Mouse (Mus musculus) stomach, postnatal 0 days (tissue): ENCODE measurements around the gene Fam104a. TPM values are rescaled to one million over a fixed set of nuclear protein-coding genes. Genes with fewer than 3 reads are reported as not detected.
A peak's percentile ranks its signal among the peaks of the same experiment; 100 is the strongest.
"Not testable (repeated sequence)": the region's sequence is repeated elsewhere in the genome, so short reads cannot be mapped to it uniquely, and the experiment has no call there.

Experiments used
- ATAC-seq: fragments of 200-750 bp; cut with Nextera tagmentation; 2 replicates; pipeline ENCODE4 v1.8.0; 2017; ENCODE audit not compliant: low FRiP score, low TSS enrichment
- DNase-seq: peaks from one replicate; pipeline ENCODE4 v3.0.0-alpha.2; 2016; ENCODE audit warnings: low spot score
- H3K27ac ChIP-seq: fragments of 300-500 bp; sonication (generic); replicated peaks from 2 replicates; pipeline ENCODE4 v1.5.1; 2014; ENCODE audit warnings: mild to moderate bottlenecking, control low read depth
- H3K27me3 ChIP-seq: fragments of 300-500 bp; sonication (generic); 2 replicates; pipeline ENCODE4 v1.6.1; 2014; ENCODE audit warnings: low read length; ENCODE audit not compliant: control insufficient read depth, insufficient read depth
- H3K36me3 ChIP-seq: fragments of 300-500 bp; sonication (generic); 2 replicates; pipeline ENCODE4 v1.6.1; 2014; ENCODE audit warnings: low read length, mixed read lengths; ENCODE audit not compliant: control insufficient read depth, insufficient read depth
- H3K4me1 ChIP-seq: fragments of 300-500 bp; sonication (generic); replicated peaks from 2 replicates; pipeline ENCODE4 v1.6.1; 2014; ENCODE audit warnings: antibody characterized with exemption; ENCODE audit not compliant: control insufficient read depth, insufficient read depth
- H3K4me2 ChIP-seq: fragments of 300-500 bp; sonication (generic); replicated peaks from 2 replicates; pipeline ENCODE4 v1.6.1; 2014; ENCODE audit warnings: low read depth, mild to moderate bottlenecking, control low read depth, moderate library complexity
- H3K4me3 ChIP-seq: fragments of 300-500 bp; sonication (generic); 2 replicates; pipeline ENCODE4 v1.5.1; 2014; ENCODE audit warnings: low read depth, low read length, control low read depth
- H3K9ac ChIP-seq: fragments of 300-500 bp; sonication (generic); 2 replicates; pipeline ENCODE4 v1.6.1; 2014; ENCODE audit warnings: mild to moderate bottlenecking, low read length, control low read depth, mixed read lengths
- H3K9me3 ChIP-seq: fragments of 300-500 bp; sonication (generic); 2 replicates; pipeline ENCODE4 v1.6.1; 2016; ENCODE audit warnings: low read length; ENCODE audit not compliant: control insufficient read depth
- CTCF ChIP-seq: IDR thresholded peaks from 2 replicates; pipeline ENCODE4 v1.5.1; 2016; ENCODE audit warnings: antibody characterized with exemption, low read depth, mild to moderate bottlenecking, moderate library complexity
- EP300 ChIP-seq: optimal IDR thresholded peaks from 2 replicates; pipeline ENCODE3; 2016; ENCODE audit warnings: antibody characterized with exemption
- WGBS: fragments of 180-500 bp; shearing (Covaris S2); extraction: QIAGEN DNeasy Blood & Tissue Kit; methylation state at CpG from one replicate; pipeline ENCODE4 v1.1.7; 2014; 5-methylcytosine and 5-hydroxymethylcytosine counted together
- polyA plus RNA-seq: library from polyadenylated mRNA; unstranded; fragments of >200 nt; fragmentation: Nextera tagmentation; extraction: Ambion mirVana; gene quantifications from 2 replicates; pipeline ENCODE4 v1.2.1, GENCODE M21; 2015

The Fam104a gene
- polyA plus RNA-seq, 1 experiment from 2014 or later: 34.2 TPM

- ATAC-seq: peak; percentile 59
- no peak overlapping the region for H3K4me2 ChIP-seq
- DNase-seq: peak; percentile 75
- H3K9me3 ChIP-seq: no peaks in the 10 kb centered on the region
- H3K36me3 ChIP-seq: peaks cover 4% of the 10 kb centered on the region
- H3K27ac ChIP-seq: peak overlapping the region; percentile 74; the same call in 1 of the 2 replicates
- no peak for TF ChIP-seq CTCF
- no peak for TF ChIP-seq EP300
- no peaks in the 10 kb centered on the region for H3K27me3 ChIP-seq
- peaks cover 3% of the 10 kb centered on the region for H3K4me1 ChIP-seq
- no peak overlapping the region for H3K9ac ChIP-seq
- no peak overlapping the region for H3K4me3 ChIP-seq
- 40% methylated on average over 10 of the region's 10 CpGs for WGBS
Observed at GRCm38 (mm10) chr11:113666648-113667047, 17.3 kb downstream of the Fam104a start.

- 55% methylated on average over 6 of the region's 6 CpGs for WGBS
- Histone ChIP-seq H3K4me3 (no peak overlapping the region), H3K36me3 (peaks cover 6% of the 10 kb centered on the region), H3K4me1 (peaks cover 3% of the 10 kb centered on the region), H3K9ac (no peak overlapping the region), H3K4me2 (no peak overlapping the region), H3K27me3 (no peaks in the 10 kb centered on the region), H3K27ac (no peak overlapping the region; the same call in 1 of the 2 replicates), H3K9me3 (no peaks in the 10 kb centered on the region)
- ATAC-seq: no peak
- no peak for TF ChIP-seq CTCF
- no peak for TF ChIP-seq EP300
- DNase-seq: no peak
Observed at GRCm38 (mm10) chr11:113666205-113666604, 17.8 kb downstream of the Fam104a start.

GRCm38 (mm10) chr11:113664279-113664678, 19.7 kb downstream of the Fam104a start:
- no peak for TF ChIP-seq CTCF
- TF ChIP-seq EP300: no peak
- no peaks in the 10 kb centered on the region for H3K27me3 ChIP-seq
- no peak overlapping the region for H3K27ac ChIP-seq
- no peak overlapping the region for H3K4me3 ChIP-seq
- no peak overlapping the region for H3K9ac ChIP-seq
- H3K9me3 ChIP-seq: no peaks in the 10 kb centered on the region
- 65% methylated on average over 2 of the region's 2 CpGs for WGBS
- peaks cover 3% of the 10 kb centered on the region for H3K4me1 ChIP-seq
- H3K36me3 ChIP-seq: peaks cover 11% of the 10 kb centered on the region
- no peak for DNase-seq
- H3K4me2 ChIP-seq: no peak overlapping the region
- ATAC-seq: no peak

- Histone ChIP-seq H3K36me3 (peaks cover 21% of the 10 kb centered on the region), H3K4me2 (no peak overlapping the region)
- no peak for ATAC-seq
Observed at GRCm38 (mm10) chr11:113661835-113662351, 22.1 kb downstream of the Fam104a start.

GRCm38 (mm10) chr11:113660940-113661339, 23.0 kb downstream of the Fam104a start:
- 91% methylated on average over 11 of the region's 11 CpGs for WGBS
- no peak for ATAC-seq
- peaks cover 28% of the 10 kb centered on the region for H3K36me3 ChIP-seq

More at GRCm38 (mm10) chr11:113661835-113662351, 22.1 kb downstream of the Fam104a start:
- no peaks in the 10 kb centered on the region for H3K4me1 ChIP-seq
- no peaks in the 10 kb centered on the region for H3K27me3 ChIP-seq
- DNase-seq: no peak
- no peak for TF ChIP-seq CTCF
- TF ChIP-seq EP300: no peak
- WGBS: 88% methylated on average over 18 of the region's 18 CpGs
- no peak overlapping the region for H3K9ac ChIP-seq
- no peaks in the 10 kb centered on the region for H3K9me3 ChIP-seq
- no peak overlapping the region for H3K27ac ChIP-seq
- no peak overlapping the region for H3K4me3 ChIP-seq

GRCm38 (mm10) chr11:113660213-113660612, 23.7 kb downstream of the Fam104a start:
- not testable (repeated sequence) for H3K4me2 ChIP-seq, H3K4me1 ChIP-seq, H3K27me3 ChIP-seq, H3K4me3 ChIP-seq, H3K27ac ChIP-seq, DNase-seq, H3K9me3 ChIP-seq, ATAC-seq, H3K9ac ChIP-seq
- H3K36me3 ChIP-seq: peaks cover 33% of the 10 kb centered on the region
- 100% methylated on average over 3 of the region's 3 CpGs for WGBS
- TF ChIP-seq CTCF: peak; percentile 39

More at GRCm38 (mm10) chr11:113660940-113661339, 23.0 kb downstream of the Fam104a start:
- no peaks in the 10 kb centered on the region for H3K9me3 ChIP-seq
- TF ChIP-seq CTCF (no peak), EP300 (no peak)
- H3K27ac ChIP-seq: no peak overlapping the region
- DNase-seq: no peak
- H3K27me3 ChIP-seq: no peaks in the 10 kb centered on the region
- no peak overlapping the region for H3K4me2 ChIP-seq
- no peak overlapping the region for H3K4me3 ChIP-seq
- no peaks in the 10 kb centered on the region for H3K4me1 ChIP-seq
- no peak overlapping the region for H3K9ac ChIP-seq
